ENCODE assay signal across 13 mouse cellular contexts in genomic region chr13:51852560-51853190, GRCm38 (mm10). TPM values are rescaled to one million over a fixed set of nuclear protein-coding genes. Genes with fewer than 3 reads are reported as not detected.
DNase-seq lines count a peak whose midpoint lies in the region; ATAC-seq and TF ChIP-seq lines count a peak whose summit lies in the region.
"Had no signal": no experiment of that assay in that cellular context is flagged by ENCODE, and none has a peak within 500 bp of the region (broad histone marks: within the 10 kb centered on the region; RNA-seq: fewer than 3 reads in every experiment).

No protein-coding gene starts in this region.

- H3K27me3 ChIP-seq in heart, embryonic 14.5 days (ENCODE audit: control insufficient read depth, insufficient read depth, low read length) = no peaks in the 10 kb centered on the region
- no peaks in the 10 kb centered on the region for H3K27me3 ChIP-seq in lung, postnatal 0 days (replicated peaks; ENCODE audit: insufficient read depth, low read length)
- H3K27me3 ChIP-seq in small intestine, adult 2 months (ENCODE audit: control insufficient read depth, insufficient read depth, low read length) = no peaks in the 10 kb centered on the region

- no peak overlapping the region; the same call in 1 of the 2 replicates for H3K9ac ChIP-seq in heart, embryonic 14.5 days (ENCODE audit: low read length)
- H3K9ac ChIP-seq in lung, postnatal 0 days (replicated peaks; ENCODE audit: low read depth) = no peak overlapping the region

- no peak for TF ChIP-seq EP300 in lung, postnatal 0 days (IDR thresholded peaks at IDR 0.05)

- H3K27ac ChIP-seq in heart, embryonic 14.5 days (replicated peaks in 1 of 2; ENCODE audit: control insufficient read depth in 1 of 2, insufficient read depth in 1 of 2, low read depth in 2 of 2, low read length in 2 of 2) = peak overlapping the region; percentile 29 to 36; a peak in 3 of 4 replicates
- peak overlapping the region; percentile 76 for H3K27ac ChIP-seq in lung, postnatal 0 days (ENCODE audit: low read length)
- H3K27ac ChIP-seq in small intestine, adult 2 months (ENCODE audit: insufficient read depth, low read depth, low read length) = 0 out of 2 replicates have a peak overlapping the region, but pooled peaks have one; percentile 15

- H3K9me3 ChIP-seq in heart, embryonic 14.5 days (ENCODE audit: control insufficient read depth, low read length) = no peaks in the 10 kb centered on the region
- no peaks in the 10 kb centered on the region for H3K9me3 ChIP-seq in lung, postnatal 0 days (ENCODE audit: low read length)

- peak; percentile 38 to 72 for DNase-seq in adrenal gland, adult (ENCODE audit: inconsistent age in 2 of 2, low spot score in 1 of 2)
- DNase-seq in adrenal gland, adult 18-20 months (ENCODE audit: low spot score in 2 of 2) = no peak
- no peak for DNase-seq in heart, adult 9 months (ENCODE audit: low spot score in 2 of 2)
- peak; percentile 49 for DNase-seq in lung, postnatal 0 days (ENCODE audit: low spot score)
- DNase-seq in lung, postnatal 10 days = no peak
- DNase-seq in gastrocnemius, adult 8-10 months (ENCODE audit: low spot score in 2 of 2) = no peak
- DNase-seq: kidney, adult 11 months; midbrain, embryonic 14.5 days; thymus, adult 2 months had no signal

- no peaks in the 10 kb centered on the region; the same call in 1 of the 2 replicates for H3K36me3 ChIP-seq in heart, embryonic 14.5 days (ENCODE audit: control insufficient read depth, insufficient read depth, low read length)
- H3K36me3 ChIP-seq in lung, postnatal 0 days (ENCODE audit: insufficient read depth, low read length) = no peaks in the 10 kb centered on the region
- H3K36me3 ChIP-seq in small intestine, adult 2 months (ENCODE audit: control insufficient read depth, insufficient read depth, low read length) = 0 out of 2 replicates have a peak, but pooled peaks cover 3% of the 10 kb centered on the region

- H3K4me1 ChIP-seq in heart, embryonic 14.5 days (ENCODE audit: control insufficient read depth in 2 of 2, insufficient read depth in 2 of 2, low read length in 2 of 2) = peaks cover 29 to 36% of the 10 kb centered on the region in 2 experiments
- H3K4me1 ChIP-seq in lung, postnatal 0 days (ENCODE audit: insufficient read depth, low read depth, low read length) = peaks cover 10% of the 10 kb centered on the region; the same call in 1 of the 2 replicates
- H3K4me1 ChIP-seq in small intestine, adult 2 months (ENCODE audit: control insufficient read depth, insufficient read depth, insufficient read length, low read length) = peaks cover 25% of the 10 kb centered on the region

- TF ChIP-seq CTCF in lung, postnatal 0 days (IDR thresholded peaks at IDR 0.05) = no peak
- TF ChIP-seq CTCF in small intestine, adult 2 months (IDR thresholded peaks at IDR 0.05; ENCODE audit: extremely low read depth, insufficient read length, insufficient replicate concordance, low read depth, low read length) = no peak

- H3K4me2 ChIP-seq in heart, embryonic 14.5 days (ENCODE audit: low read length) = peak overlapping the region; percentile 4; the same call in 1 of the 2 replicates
- H3K4me2 ChIP-seq in lung, postnatal 0 days (replicated peaks; ENCODE audit: low read depth, low read length) = no peak overlapping the region

- 10% methylated on average over 7 of the region's 7 CpGs for WGBS in heart, embryonic 14.5 days
- WGBS in lung, postnatal 0 days = 36% methylated on average over 7 of the region's 7 CpGs
- WGBS in small intestine, adult 2 months = 28% methylated on average over 7 of the region's 7 CpGs

- H3K4me3 ChIP-seq in heart, embryonic 14.5 days (ENCODE audit: control insufficient read depth in 1 of 2, insufficient read depth in 1 of 2, low read depth in 1 of 2, low read length in 2 of 2) = no peak overlapping the region
- no peak overlapping the region for H3K4me3 ChIP-seq in lung, postnatal 0 days (ENCODE audit: low read depth, low read length)
- no peak overlapping the region for H3K4me3 ChIP-seq in small intestine, adult 2 months (ENCODE audit: low read depth, low read length)
- H3K4me3 ChIP-seq: erythroblast, embryonic 14.5 days had no signal

- TF ChIP-seq POLR2A in small intestine, adult 2 months (IDR thresholded peaks at IDR 0.05; ENCODE audit: low read depth, low read length) = no peak

- ATAC-seq in heart, embryonic 14.5 days (ENCODE audit: insufficient number of reproducible peaks, insufficient read depth, low FRiP score, low read depth) = no peak
- no peak for ATAC-seq in lung, postnatal 0 days
- ATAC-seq: activated CD4-positive, CD25-positive, alpha-beta regulatory T cell, adult 4 months had no signal

RNA-seq across cellular contexts. Expression of gene Gadd45g, which starts 6.2 kb away (rescaled TPM):
- total RNA-seq in adrenal gland, adult 18-20 months (2021) = 10 to 100 TPM; 44.9 to 80.0 TPM
- polyA plus RNA-seq in heart, embryonic 14.5 days (2014; fragmentation: Nextera tagmentation; extraction: Ambion mirVana) = 41.4 and 41.6 TPM in 2 replicates
- 54.7 and 83.4 TPM in 2 replicates for polyA plus RNA-seq in lung, postnatal 0 days (2015; fragmentation: Nextera tagmentation; extraction: Ambion mirVana)
- polyA plus RNA-seq in small intestine, adult 2 months (2012; rRNA removed) = 19.1 and 42.2 TPM in 2 replicates
- 10 to 100 TPM; 18.1 to 74.5 (median 34.4) TPM for total RNA-seq in gastrocnemius, adult 8-10 months (2022)

RNA-seq across cellular contexts. Expression of gene Sema4d, which starts 59.1 kb away (rescaled TPM):
- total RNA-seq in adrenal gland, adult 18-20 months (2021) = 10 to 100 TPM in 1 of 2 experiments, 1 to 10 TPM in 1; 8.0 to 13.5 TPM
- polyA plus RNA-seq in heart, embryonic 14.5 days (2014; fragmentation: Nextera tagmentation; extraction: Ambion mirVana) = 17.4 and 21.1 TPM in 2 replicates
- polyA plus RNA-seq in lung, postnatal 0 days (2015; fragmentation: Nextera tagmentation; extraction: Ambion mirVana) = 4.9 and 5.7 TPM in 2 replicates
- polyA plus RNA-seq in small intestine, adult 2 months (2012; rRNA removed) = 10.8 and 15.1 TPM in 2 replicates
- 100 to 1,000 TPM; 127 to 151 (median 139) TPM for total RNA-seq in gastrocnemius, adult 8-10 months (2022)

Comparison
In these comparisons a context has a peak if more than half of its experiments do, and no peak if none do; other contexts are left out.
1. DNase-seq: peak in adrenal gland, adult (2 of 2) and lung, postnatal 0 days (single experiment); none in adrenal gland, adult 18-20 months (0 of 2), heart, adult 9 months (0 of 2), lung, postnatal 10 days (single experiment) and gastrocnemius, adult 8-10 months (0 of 2).
2. H3K27ac ChIP-seq: peak in every context shown above with its lines; median percentile 76 in lung, postnatal 0 days; 32 in heart, embryonic 14.5 days; 15 in small intestine, adult 2 months.